Mouse (Mus musculus): ENCODE results near the gene Cd59b. TPM values are rescaled to one million over a fixed set of nuclear protein-coding genes. Genes with fewer than 3 reads are reported as not detected.

Cd59b gene
- 1.9 and 5.8 TPM in 2 replicates for polyA plus RNA-seq (2012; rRNA removed)

GRCm38 (mm10) chr2:104069704-104070185 lies at the start of gene Cd59b:
Gene Cd59b (plus strand): TSS chr2:104069849.
- WGBS: 16% methylated on average over 13 of the region's 13 CpGs
- no peak for TF ChIP-seq POLR2A (IDR thresholded peaks at IDR 0.05; ENCODE audit: borderline replicate concordance, extremely low read depth, low read depth, low read length)
- Histone ChIP-seq H3K4me1 (ENCODE audit: control insufficient read depth, insufficient read depth, low read length) (no peaks in the 10 kb centered on the region), H3K4me3 (replicated peaks; ENCODE audit: extremely low read depth, low read depth, low read length) (peak within 1 kb of the TSS; percentile 82)
- peak; percentile 46 for DNase-seq

- no peaks in the 10 kb centered on the region for H3K4me1 ChIP-seq (ENCODE audit: control insufficient read depth, insufficient read depth, low read length)
- no peak for DNase-seq
- no peak for TF ChIP-seq CTCF (IDR thresholded peaks at IDR 0.05; ENCODE audit: insufficient read depth, low read length)
- no peak for TF ChIP-seq POLR2A (IDR thresholded peaks at IDR 0.05; ENCODE audit: borderline replicate concordance, extremely low read depth, low read depth, low read length)
- 78% methylated on average over 7 of the region's 7 CpGs for WGBS
- no peak overlapping the region for H3K4me3 ChIP-seq (replicated peaks; ENCODE audit: extremely low read depth, low read depth, low read length)
These were observed 46.6 kb upstream of the Cd59b start for GRCm38 (mm10) chr2:104023096-104023495.

GRCm38 (mm10) chr2:104024656-104025055 lies 45.0 kb upstream of the Cd59b start:
- H3K4me1 ChIP-seq (ENCODE audit: control insufficient read depth, insufficient read depth, low read length): peaks cover 4% of the 10 kb centered on the region; the same call in 1 of the 2 replicates
- no peak for DNase-seq
- 93% methylated on average over 4 of the region's 4 CpGs for WGBS
- TF ChIP-seq POLR2A (IDR thresholded peaks at IDR 0.05; ENCODE audit: borderline replicate concordance, extremely low read depth, low read depth, low read length) (no peak), CTCF (IDR thresholded peaks at IDR 0.05; ENCODE audit: insufficient read depth, low read length) (no peak)
- no peak overlapping the region for H3K4me3 ChIP-seq (replicated peaks; ENCODE audit: extremely low read depth, low read depth, low read length)

GRCm38 (mm10) chr2:104027458-104028138 lies 42.1 kb upstream of the Cd59b start, which contains the start of gene Fbxo3:
Gene Fbxo3 (plus strand): TSS chr2:104027721.
- peaks cover 6% of the 10 kb centered on the region; the same call in 1 of the 2 replicates for H3K4me1 ChIP-seq (ENCODE audit: control insufficient read depth, insufficient read depth, low read length)
- peak; percentile 80 for DNase-seq
- H3K4me3 ChIP-seq (replicated peaks; ENCODE audit: extremely low read depth, low read depth, low read length): peak within 1 kb of the TSS; percentile 71
- no peak for TF ChIP-seq CTCF (IDR thresholded peaks at IDR 0.05; ENCODE audit: insufficient read depth, low read length)
- peak; percentile 88; the same call in 1 of the 2 replicates for TF ChIP-seq POLR2A (IDR thresholded peaks at IDR 0.05; ENCODE audit: borderline replicate concordance, extremely low read depth, low read depth, low read length)
- 2% methylated on average over 42 of the region's 44 CpGs for WGBS

GRCm38 (mm10) chr2:104028139-104028723 lies 41.4 kb upstream of the Cd59b start, which contains the start of gene 4931422A03Rik:
Gene 4931422A03Rik (minus strand): TSS chr2:104028361.
- no peak for TF ChIP-seq CTCF (IDR thresholded peaks at IDR 0.05; ENCODE audit: insufficient read depth, low read length)
- no peak for TF ChIP-seq POLR2A (IDR thresholded peaks at IDR 0.05; ENCODE audit: borderline replicate concordance, extremely low read depth, low read depth, low read length)
- peaks cover 6% of the 10 kb centered on the region; the same call in 1 of the 2 replicates for H3K4me1 ChIP-seq (ENCODE audit: control insufficient read depth, insufficient read depth, low read length)
- no peak for DNase-seq
- WGBS: under 1% methylated on average over 32 of the region's 32 CpGs
- H3K4me3 ChIP-seq (replicated peaks; ENCODE audit: extremely low read depth, low read depth, low read length): peak within 1 kb of the TSS; percentile 71

- Histone ChIP-seq H3K4me1 (ENCODE audit: control insufficient read depth, insufficient read depth, low read length) (peaks cover 6% of the 10 kb centered on the region; the same call in 1 of the 2 replicates), H3K4me3 (replicated peaks; ENCODE audit: extremely low read depth, low read depth, low read length) (peak overlapping the region; percentile 43)
- no peak for DNase-seq
- WGBS: 40% methylated on average over 2 of the region's 2 CpGs
- TF ChIP-seq CTCF (IDR thresholded peaks at IDR 0.05; ENCODE audit: insufficient read depth, low read length): no peak
- TF ChIP-seq POLR2A (IDR thresholded peaks at IDR 0.05; ENCODE audit: borderline replicate concordance, extremely low read depth, low read depth, low read length): no peak
These were observed 40.6 kb upstream of the Cd59b start for GRCm38 (mm10) chr2:104029074-104029473.

- peaks cover 6% of the 10 kb centered on the region; the same call in 1 of the 2 replicates for H3K4me1 ChIP-seq (ENCODE audit: control insufficient read depth, insufficient read depth, low read length)
- WGBS: 71% methylated on average over 3 of the region's 3 CpGs
- no peak overlapping the region for H3K4me3 ChIP-seq (replicated peaks; ENCODE audit: extremely low read depth, low read depth, low read length)
- TF ChIP-seq POLR2A (IDR thresholded peaks at IDR 0.05; ENCODE audit: borderline replicate concordance, extremely low read depth, low read depth, low read length) (no peak), CTCF (IDR thresholded peaks at IDR 0.05; ENCODE audit: insufficient read depth, low read length) (no peak)
- no peak for DNase-seq
These were observed 39.3 kb upstream of the Cd59b start for GRCm38 (mm10) chr2:104030381-104030780.

GRCm38 (mm10) chr2:104032056-104032455 lies 37.6 kb upstream of the Cd59b start:
- DNase-seq: no peak
- TF ChIP-seq CTCF (IDR thresholded peaks at IDR 0.05; ENCODE audit: insufficient read depth, low read length) (no peak), POLR2A (IDR thresholded peaks at IDR 0.05; ENCODE audit: borderline replicate concordance, extremely low read depth, low read depth, low read length) (no peak)
- Histone ChIP-seq H3K4me1 (ENCODE audit: control insufficient read depth, insufficient read depth, low read length) (peaks cover 6% of the 10 kb centered on the region; the same call in 1 of the 2 replicates), H3K4me3 (replicated peaks; ENCODE audit: extremely low read depth, low read depth, low read length) (no peak overlapping the region)
- WGBS: 76% methylated on average over 3 of the region's 3 CpGs

GRCm38 (mm10) chr2:104034832-104035472 lies 34.7 kb upstream of the Cd59b start:
- Histone ChIP-seq H3K4me1 (ENCODE audit: control insufficient read depth, insufficient read depth, low read length) (no peaks in the 10 kb centered on the region), H3K4me3 (replicated peaks; ENCODE audit: extremely low read depth, low read depth, low read length) (no peak overlapping the region)
- TF ChIP-seq POLR2A (IDR thresholded peaks at IDR 0.05; ENCODE audit: borderline replicate concordance, extremely low read depth, low read depth, low read length): no peak
- TF ChIP-seq CTCF (IDR thresholded peaks at IDR 0.05; ENCODE audit: insufficient read depth, low read length): peak; percentile 65
- DNase-seq: peak; percentile 38
- whole genome bisulfite sequencing: 37% methylated on average over 3 of the region's 3 CpGs

All from lung, adult 2 months (tissue).